Mouse (Mus musculus) urinary bladder, postnatal 14 days (tissue): Measurements from ENCODE around the gene Sirt6.

Source experiments
- DNase-seq: peaks from one replicate; pipeline ENCODE4 v3.0.0; 2021; ENCODE audit warnings: low spot score

The Sirt6 gene

DNA sequence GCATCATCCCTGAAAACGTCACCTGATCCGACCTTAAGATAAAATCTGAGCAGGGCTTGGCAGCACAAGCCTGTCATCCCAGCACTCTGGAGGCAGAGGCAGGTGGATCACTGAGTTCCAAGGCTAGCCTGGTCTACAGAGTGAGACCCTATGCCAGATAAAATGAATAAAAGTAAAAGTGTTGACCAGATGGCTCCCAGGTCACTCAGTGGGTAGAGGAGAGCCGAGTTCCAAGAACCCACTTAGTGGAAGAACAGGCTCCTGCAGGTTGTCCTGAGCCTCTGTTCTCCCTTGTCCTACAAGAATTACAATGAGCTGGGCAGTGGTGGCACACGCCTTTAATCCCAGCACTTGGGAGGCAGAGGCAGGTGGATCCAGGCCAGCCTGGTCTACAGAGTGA, 34.4 kb downstream of the Sirt6 start:
- no peak for DNase-seq

DNA sequence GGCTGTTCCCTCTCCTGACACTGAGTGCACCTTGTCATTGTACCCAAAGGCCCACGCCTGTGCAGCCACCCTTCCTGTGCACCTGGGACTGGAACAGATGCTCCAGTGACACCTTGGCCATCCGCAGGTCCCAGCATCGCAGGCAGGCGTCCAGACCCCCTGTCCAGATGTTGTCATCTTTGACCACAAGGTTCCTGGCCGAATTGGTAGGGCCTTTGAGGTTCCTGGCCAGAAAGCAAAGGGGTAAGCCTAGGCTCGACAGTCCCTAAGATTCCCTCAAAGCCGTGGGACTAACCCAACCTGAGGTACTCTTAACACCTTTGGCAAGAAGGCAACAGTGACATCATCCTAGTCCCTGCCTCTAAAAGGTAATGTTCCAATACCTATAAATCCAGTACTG, 35.0 kb downstream of the Sirt6 start:
- DNase-seq: no peak

DNA sequence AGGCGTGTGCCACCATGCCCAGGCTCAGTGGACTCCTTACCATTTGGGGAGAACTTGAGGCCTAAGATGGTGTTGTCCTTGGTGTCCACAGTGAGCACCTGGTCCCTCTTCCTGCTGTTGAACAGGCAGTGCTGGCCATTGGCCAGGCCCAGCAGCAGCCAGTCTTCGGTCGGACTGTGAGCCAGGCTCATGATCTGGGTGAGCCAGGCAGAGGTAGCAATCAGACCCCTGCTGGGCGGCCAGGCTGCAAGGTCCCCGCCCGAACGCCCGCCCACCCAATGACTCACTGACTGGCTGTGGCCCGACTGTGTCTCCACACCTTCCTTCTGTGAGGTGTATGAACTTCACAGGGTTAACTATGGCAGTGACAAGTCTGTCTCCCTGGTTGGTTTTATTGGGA, 35.8 kb downstream of the Sirt6 start:
- no peak for DNase-seq

DNA sequence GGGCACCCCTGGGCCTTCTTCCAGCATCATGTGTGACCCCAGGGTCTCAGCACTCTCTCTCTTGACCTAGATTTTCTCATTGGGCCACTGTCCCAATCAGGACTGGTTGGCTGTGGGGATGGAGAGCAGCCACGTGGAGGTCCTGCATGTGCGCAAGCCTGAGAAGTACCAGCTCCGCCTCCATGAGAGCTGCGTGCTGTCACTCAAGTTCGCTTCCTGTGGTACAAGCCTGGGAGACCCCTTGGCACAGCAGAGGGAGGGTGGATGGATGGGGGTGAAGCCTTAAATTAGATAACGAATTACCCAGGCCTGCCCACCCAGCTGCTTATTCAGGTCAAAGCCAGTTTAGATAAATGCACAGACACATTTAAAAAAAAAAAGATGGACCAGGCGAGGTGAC, 38.9 kb downstream of the Sirt6 start:
- no peak for DNase-seq

DNA sequence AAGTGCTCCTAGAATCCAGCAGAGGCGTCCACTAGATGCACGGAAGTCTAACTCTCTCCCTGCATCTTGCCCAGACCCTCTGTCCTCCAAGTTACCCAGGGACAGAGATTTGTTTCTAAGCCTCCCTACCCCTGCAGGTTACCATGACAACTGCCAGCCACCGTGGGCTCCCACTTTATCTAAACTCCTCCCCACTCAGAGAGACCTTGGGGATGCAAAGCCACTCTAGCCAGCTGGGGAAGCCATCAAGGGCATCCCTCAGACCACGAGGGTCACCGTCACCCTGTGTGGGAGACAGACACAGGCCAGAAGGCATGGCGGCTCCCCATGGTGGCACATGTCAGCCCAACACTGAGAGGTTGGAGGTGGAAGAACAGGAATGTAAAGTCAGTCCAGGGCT, 44.2 kb downstream of the Sirt6 start:
- no peak for DNase-seq

DNA sequence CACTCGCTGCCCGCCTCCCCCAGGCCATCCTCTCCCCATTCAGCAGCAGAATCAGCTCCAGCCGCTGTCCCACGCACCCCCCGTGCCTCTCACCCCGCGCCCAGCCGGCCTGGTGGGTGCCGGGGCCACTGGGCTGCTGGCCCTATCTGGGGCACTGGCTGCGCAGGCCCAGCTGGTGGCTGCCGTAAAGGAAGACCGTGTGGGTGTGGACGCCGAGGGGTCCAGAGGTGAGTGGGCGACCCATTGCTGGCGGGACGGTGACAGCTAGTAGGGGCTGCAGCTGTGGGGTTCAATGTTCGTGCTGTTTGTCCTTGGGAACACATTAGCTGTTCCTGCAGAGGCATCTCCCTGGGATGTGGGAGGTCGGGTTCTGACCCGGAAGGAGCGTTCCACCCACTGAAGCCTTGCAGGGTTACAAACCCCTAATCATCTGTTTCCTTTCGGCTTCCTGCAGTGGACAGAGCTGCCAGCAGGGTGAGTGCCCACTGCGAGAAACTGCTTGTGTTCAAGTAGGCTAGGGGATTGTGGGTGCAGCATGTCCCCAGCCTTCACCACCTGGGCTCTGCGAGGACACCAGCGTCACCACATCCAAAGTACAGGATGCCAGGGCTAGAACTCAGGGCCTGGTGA, 47.0 kb downstream of the Sirt6 start:
- no peak for DNase-seq

DNA sequence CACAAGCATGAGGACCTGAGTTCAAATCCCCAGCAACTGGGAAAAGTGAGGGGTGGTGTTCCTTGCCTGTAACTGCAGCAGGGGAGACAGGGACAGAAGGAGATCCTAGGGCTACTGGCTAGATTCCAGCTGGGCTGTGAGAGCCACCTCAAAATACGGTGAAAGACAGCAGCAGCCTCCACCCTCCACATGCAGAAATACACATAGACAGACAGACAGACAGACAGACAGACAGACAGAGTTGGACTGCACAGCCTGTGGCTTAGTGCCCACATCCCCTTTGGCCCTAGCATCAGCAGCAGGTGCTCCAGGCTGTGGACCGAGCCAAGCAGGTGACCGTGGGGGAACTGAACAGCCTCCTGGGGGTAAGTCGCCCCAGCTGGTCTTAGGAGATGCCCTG, 47.6 kb downstream of the Sirt6 start:
- DNase-seq: no peak

DNA sequence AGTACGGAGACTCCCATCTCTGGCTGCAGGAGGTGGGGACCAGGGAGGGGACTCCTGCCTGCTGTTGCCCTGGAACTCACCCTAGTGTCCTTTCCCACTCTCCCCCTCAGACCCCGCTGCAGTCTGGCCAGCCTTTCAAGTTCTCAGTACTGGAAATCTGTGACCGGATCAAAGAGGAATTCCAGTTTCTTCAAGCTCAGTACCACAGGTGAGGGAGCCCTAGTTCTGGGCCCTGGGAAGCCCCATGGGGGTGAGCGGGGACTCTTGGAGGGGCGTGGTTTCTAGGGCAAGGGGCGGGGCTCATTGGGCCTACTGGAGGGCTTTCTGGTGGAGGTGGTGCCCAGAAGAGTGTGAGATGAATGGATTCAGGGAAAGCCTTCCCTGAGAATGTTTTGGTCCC, 51.9 kb downstream of the Sirt6 start:
- no peak for DNase-seq

DNA sequence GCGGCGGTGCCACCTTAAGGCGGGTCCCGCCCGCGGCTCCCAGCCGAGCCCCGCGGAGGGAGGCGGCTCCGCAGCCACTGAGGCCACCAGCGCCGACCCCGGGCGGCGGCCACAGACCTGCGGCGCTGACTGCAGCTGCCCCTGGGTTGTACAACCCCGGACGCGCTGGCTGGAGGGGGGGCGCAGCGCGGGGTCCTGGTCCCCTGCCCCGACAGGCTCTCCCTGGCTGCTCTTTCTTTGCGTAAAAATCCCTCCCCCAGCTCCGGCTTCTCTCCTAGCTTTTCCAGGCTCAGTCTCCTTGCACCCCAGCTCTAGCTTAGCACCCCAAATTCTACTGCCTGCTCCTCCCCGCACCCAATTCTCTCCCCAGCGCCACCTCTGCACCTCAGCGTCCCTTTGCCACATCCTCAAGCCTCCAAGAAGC, 52.4 kb downstream of the Sirt6 start:
- DNase-seq: peak; percentile 56

DNA sequence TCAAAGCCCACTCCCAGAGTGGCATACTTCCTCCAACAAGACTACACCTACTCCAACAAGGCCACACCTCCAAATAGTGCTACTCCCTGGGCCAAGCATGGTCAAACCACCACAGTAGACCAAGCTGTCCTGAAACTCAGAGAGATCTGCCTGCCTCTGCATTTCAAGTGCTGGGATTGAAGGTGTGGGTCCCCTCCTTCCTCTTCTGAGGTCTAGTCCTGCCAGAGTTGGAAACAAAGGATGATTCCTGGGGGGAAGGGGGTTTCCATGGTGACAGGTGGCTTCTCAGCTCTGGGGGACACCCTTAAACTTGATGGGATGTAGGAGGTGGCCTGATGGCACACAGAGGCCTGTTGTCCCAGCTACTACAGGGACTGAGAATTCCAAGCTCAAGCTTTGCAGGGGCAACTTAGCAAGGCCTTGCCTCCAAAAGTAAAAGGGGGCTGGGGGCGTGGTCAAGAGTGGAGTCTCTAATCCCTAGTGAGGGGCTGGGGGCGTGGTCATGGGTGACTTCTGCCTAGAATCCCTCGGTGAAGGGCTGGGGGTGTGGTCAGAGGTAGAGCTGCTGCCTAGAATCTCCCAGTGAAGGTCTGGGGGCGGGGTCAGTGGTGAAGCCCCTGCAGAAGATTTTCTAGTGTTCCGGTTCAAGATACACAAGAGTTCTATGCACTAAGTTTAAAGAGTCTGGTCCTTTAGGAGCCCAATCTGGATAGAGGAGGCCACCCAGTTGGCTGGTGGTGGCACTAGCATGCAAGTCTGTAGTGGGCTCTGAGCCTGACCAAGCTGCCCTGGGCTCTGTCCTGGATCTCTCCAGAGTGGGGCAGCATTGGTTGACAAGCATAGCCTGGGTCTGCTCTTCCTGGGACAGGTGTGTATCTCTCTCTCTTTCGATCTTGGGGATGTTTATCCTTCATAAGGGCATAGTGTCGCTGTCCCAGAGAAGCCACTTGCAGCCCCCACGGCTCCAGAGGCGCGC, 53.2 kb downstream of the Sirt6 start, which contains the start of gene Tle2:
Gene Tle2, plus strand, starts transcription at position 481 of the 976 bp plus-strand sequence.
- DNase-seq: no peak

DNA sequence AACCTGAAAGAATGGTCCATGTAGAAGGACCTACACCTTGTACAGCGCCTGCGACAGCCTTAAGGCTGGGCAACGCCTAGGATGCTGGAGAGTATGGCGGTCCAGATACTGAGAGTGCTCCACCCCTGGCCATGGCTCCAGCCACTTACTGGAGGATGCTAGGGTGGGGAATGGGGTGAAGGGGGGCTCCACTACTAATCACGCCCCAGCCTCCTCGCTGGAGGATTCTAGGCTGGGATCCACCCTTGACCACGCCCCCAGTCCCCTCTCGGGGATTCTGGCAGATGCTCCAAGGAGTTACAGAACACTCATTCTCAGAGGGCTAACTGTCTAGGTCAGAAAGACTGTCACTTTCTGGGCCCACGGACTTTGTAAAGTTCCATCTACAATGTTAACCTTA, 54.6 kb downstream of the Sirt6 start:
- peak; percentile 73 for DNase-seq

DNA sequence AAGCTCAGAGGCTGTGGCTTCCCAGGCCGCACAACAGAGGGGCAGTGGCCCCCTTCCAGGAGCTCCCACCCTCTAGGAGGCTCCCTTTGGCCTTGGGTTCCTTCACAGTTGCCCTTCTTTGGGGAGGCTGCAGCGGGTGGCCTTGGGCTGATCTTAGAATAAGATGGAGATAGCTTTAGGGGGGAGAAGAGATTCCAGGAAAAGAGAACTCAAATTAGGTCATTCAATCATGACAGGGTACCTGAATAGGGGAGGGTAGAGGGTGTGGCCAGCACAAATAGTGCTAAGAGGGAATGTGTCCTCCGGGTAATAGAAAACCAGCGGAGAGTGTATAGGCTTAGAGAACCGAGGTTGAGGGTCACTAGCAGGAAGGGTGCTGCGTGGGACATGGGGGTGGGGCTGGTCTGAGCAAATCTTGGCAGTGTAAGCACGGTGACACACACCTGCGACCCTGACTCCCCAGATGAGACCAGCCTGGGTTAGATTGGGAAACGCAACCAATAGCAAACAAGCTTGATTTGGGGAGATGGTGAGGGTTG, 55.4 kb downstream of the Sirt6 start:
- DNase-seq: no peak
